Mouse (Mus musculus): ENCODE results near the gene Sqor.

The Sqor gene

GRCm38 (mm10) chr2:122784701-122785100, 19.7 kb downstream of the Sqor start:
- DNase-seq (ENCODE audit: low spot score), result no peak

GRCm38 (mm10) chr2:122786167-122786566, 21.1 kb downstream of the Sqor start:
- DNase-seq (ENCODE audit: low spot score), result no peak

- DNase-seq (ENCODE audit: low spot score), result no peak
These were observed 24.3 kb downstream of the Sqor start for GRCm38 (mm10) chr2:122789311-122789710.

GRCm38 (mm10) chr2:122789730-122790129, 24.7 kb downstream of the Sqor start:
- DNase-seq (ENCODE audit: low spot score), result no peak

GRCm38 (mm10) chr2:122804392-122804791, 39.4 kb downstream of the Sqor start:
- DNase-seq (ENCODE audit: low spot score), result no peak

GRCm38 (mm10) chr2:122806040-122806439, 41.0 kb downstream of the Sqor start:
- no peak for DNase-seq (ENCODE audit: low spot score)

GRCm38 (mm10) chr2:122809027-122809426, 44.0 kb downstream of the Sqor start:
- no peak for DNase-seq (ENCODE audit: low spot score)

- DNase-seq (ENCODE audit: low spot score), result no peak
These were observed 51.9 kb downstream of the Sqor start for GRCm38 (mm10) chr2:122816986-122817385.

GRCm38 (mm10) chr2:122821246-122821645, 56.2 kb downstream of the Sqor start:
- DNase-seq (ENCODE audit: low spot score), result no peak

- DNase-seq (ENCODE audit: low spot score), result peak; percentile 78
These were observed 60.6 kb downstream of the Sqor start for GRCm38 (mm10) chr2:122825406-122826236.

GRCm38 (mm10) chr2:122826302-122826701, 61.3 kb downstream of the Sqor start:
- DNase-seq (ENCODE audit: low spot score), result peak; percentile 42

- DNase-seq (ENCODE audit: low spot score), result no peak
These were observed 89.6 kb downstream of the Sqor start for GRCm38 (mm10) chr2:122854636-122855035.

- no peak for DNase-seq (ENCODE audit: low spot score)
These were observed 90.3 kb downstream of the Sqor start for GRCm38 (mm10) chr2:122855354-122855753.

All from MN1 (cell line).